Mouse (Mus musculus): ENCODE results near the gene Prkaca. TPM values are rescaled to one million over a fixed set of nuclear protein-coding genes. Genes with fewer than 3 reads are reported as not detected.

Gene Prkaca
- polyA plus RNA-seq (2014; fragmentation: Nextera tagmentation; extraction: Ambion mirVana) = 194 and 218 TPM in 2 replicates

DNA sequence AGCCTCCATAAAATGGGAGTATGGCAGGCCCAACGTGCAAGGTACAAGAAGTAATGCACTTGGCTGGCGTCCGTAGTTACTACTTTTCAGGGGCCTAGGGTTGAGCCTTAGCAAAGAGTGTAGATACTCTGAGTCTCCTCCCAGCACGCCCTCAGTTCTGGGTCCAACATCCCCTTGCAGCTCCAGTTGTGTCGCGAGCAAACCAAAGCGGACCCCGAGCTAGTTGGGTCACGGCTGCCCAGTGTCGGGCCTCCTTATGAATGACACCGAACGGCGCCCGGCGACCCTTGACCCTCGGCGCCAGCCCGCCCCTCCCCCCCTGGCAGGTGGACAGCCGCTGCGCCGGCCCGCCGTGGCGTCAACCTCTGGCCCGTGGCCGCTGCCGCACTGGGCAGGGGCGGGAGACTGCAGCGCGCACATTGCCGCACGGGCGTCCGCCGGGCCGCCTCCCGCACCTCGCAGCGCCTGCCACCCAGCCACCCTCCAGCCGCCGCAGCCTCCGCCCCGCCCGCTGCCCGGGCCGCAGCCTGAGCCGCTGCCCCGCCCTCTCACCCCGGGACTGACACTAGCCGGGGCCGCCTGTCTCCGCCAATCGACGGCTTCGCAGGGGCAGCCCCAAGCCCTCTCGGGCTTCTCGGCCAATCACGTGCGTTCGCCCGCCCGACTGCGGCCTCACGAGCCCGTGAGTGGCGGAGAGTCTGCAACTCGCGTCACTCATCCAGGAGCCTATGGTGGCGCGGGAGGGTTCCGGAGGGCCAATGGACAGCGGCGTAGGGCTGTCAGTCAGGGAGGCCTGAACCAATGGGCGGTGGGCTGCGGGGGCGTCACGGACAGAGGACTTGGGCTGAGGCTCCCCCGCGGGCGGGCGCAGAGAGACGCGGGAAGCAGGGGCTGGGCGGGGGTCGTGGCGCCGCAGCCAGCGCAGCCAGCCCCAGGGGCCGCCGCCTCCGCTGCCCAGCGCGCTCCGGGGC lies at the start of gene Prkaca:
TSS of gene Prkaca (plus strand) at position 844 of the 971 bp plus-strand sequence.
- H3K27me3 ChIP-seq (ENCODE audit: control insufficient read depth, insufficient read depth, low read length) = no peaks in the 10 kb centered on the region
- no peaks in the 10 kb centered on the region for H3K9me3 ChIP-seq (ENCODE audit: control insufficient read depth, low read length)
- H3K4me2 ChIP-seq (replicated peaks) = peak within 1 kb of the TSS; percentile 96
- H3K9ac ChIP-seq = peak within 1 kb of the TSS; percentile 92
- peaks cover 25% of the 10 kb centered on the region for H3K4me1 ChIP-seq (replicated peaks; ENCODE audit: control insufficient read depth, insufficient read depth, low read length)
- DNase-seq (ENCODE audit: low spot score) (peak; percentile 98), ATAC-seq (ENCODE audit: low FRiP score) (peak; percentile 100)
- H3K36me3 ChIP-seq (replicated peaks; ENCODE audit: control insufficient read depth, insufficient read depth) = no peaks in the 10 kb centered on the region
- H3K27ac ChIP-seq = peak within 1 kb of the TSS; percentile 83
- WGBS = under 1% methylated on average over 68 of the region's 94 CpGs
- peak within 1 kb of the TSS; percentile 96 for H3K4me3 ChIP-seq (replicated peaks; ENCODE audit: low read length)

DNA sequence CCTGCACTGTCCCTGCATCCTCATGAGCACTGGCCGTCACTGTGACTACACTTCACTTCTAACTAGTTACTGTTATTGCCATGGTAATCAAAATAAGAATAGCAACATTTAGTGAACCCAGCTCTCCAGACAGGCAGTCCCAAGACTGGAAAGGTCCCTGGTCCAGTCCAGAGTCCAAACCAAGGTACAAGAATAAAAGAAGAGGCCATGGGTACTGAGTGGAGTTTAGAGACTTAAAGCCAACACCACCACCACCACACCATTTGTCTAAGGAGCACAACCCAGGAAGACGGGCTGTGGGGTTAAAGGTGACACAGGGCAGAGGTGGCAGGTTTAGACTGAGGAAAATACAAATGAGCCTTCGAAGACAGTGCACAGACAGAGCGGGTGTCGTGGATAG lies 48.2 kb upstream of the Prkaca start:
- Histone ChIP-seq H3K36me3 (replicated peaks; ENCODE audit: control insufficient read depth, insufficient read depth) (peaks cover 95% of the 10 kb centered on the region), H3K4me2 (replicated peaks) (no peak overlapping the region), H3K4me1 (replicated peaks; ENCODE audit: control insufficient read depth, insufficient read depth, low read length) (no peaks in the 10 kb centered on the region), H3K9me3 (ENCODE audit: control insufficient read depth, low read length) (no peaks in the 10 kb centered on the region), H3K27me3 (ENCODE audit: control insufficient read depth, insufficient read depth, low read length) (no peaks in the 10 kb centered on the region), H3K9ac (no peak overlapping the region), H3K27ac (no peak overlapping the region), H3K4me3 (replicated peaks; ENCODE audit: low read length) (no peak overlapping the region)
- no peak for ATAC-seq (ENCODE audit: low FRiP score)
- no peak for DNase-seq (ENCODE audit: low spot score)
- WGBS = 87% methylated on average over 5 of the region's 5 CpGs

DNA sequence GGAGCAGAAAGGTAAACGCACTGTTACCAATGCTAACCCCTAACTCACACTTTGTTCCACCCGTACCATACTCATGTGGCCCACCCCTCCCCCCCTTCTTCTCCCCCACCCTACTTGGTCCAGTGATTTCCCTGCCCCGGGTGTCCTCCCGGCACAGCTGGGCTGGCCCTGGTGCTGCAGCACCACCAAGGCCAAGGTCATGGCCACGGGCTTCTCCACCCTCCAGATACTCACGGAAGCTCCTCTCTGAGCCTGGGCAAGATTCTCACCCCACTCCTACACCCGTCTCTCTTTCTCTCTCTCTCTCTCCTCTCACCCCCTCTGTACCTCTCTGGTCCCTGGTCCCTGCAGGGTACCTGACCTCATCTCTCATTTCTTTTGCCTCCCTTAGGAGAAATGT lies 46.5 kb upstream of the Prkaca start:
- H3K36me3 ChIP-seq (replicated peaks; ENCODE audit: control insufficient read depth, insufficient read depth) = peaks cover 96% of the 10 kb centered on the region

DNA sequence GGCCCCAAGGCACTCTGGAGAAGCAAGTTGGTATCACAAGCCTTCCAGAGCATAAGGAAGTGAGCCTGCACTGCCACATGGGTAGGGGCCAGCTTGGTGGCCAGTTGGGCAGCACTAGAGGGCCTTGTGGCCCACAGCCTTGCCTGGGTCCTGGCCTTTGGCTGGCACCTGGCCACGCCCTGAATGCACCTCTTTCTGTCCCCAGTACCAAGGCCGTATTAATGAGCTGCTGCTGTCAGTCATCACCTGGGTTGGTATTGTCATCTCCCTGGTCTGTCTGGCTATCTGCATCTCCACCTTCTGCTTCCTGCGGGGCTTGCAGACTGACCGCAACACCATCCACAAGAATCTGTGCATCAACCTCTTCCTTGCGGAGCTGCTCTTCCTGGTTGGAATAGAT lies 38.6 kb upstream of the Prkaca start:
- no peak for DNase-seq (ENCODE audit: low spot score)
- H3K27me3 ChIP-seq (ENCODE audit: control insufficient read depth, insufficient read depth, low read length) = no peaks in the 10 kb centered on the region
- H3K9me3 ChIP-seq (ENCODE audit: control insufficient read depth, low read length) = no peaks in the 10 kb centered on the region
- ATAC-seq (ENCODE audit: low FRiP score) = no peak
- H3K27ac ChIP-seq = no peak overlapping the region
- H3K4me3 ChIP-seq (replicated peaks; ENCODE audit: low read length) = no peak overlapping the region
- H3K4me1 ChIP-seq (replicated peaks; ENCODE audit: control insufficient read depth, insufficient read depth, low read length) = no peaks in the 10 kb centered on the region
- no peak overlapping the region for H3K9ac ChIP-seq
- H3K36me3 ChIP-seq (replicated peaks; ENCODE audit: control insufficient read depth, insufficient read depth) = peaks cover 100% of the 10 kb centered on the region
- no peak overlapping the region for H3K4me2 ChIP-seq (replicated peaks)
- 85% methylated on average over 5 of the region's 5 CpGs for WGBS

More for the DNA sequence above, 46.5 kb upstream of the Prkaca start:
- no peaks in the 10 kb centered on the region for H3K4me1 ChIP-seq (replicated peaks; ENCODE audit: control insufficient read depth, insufficient read depth, low read length)
- DNase-seq (ENCODE audit: low spot score) = no peak
- no peak overlapping the region for H3K27ac ChIP-seq
- ATAC-seq (ENCODE audit: low FRiP score) = no peak
- WGBS = 69% methylated on average over 7 of the region's 7 CpGs
- no peaks in the 10 kb centered on the region for H3K27me3 ChIP-seq (ENCODE audit: control insufficient read depth, insufficient read depth, low read length)
- H3K4me3 ChIP-seq (replicated peaks; ENCODE audit: low read length) = no peak overlapping the region
- H3K4me2 ChIP-seq (replicated peaks) = no peak overlapping the region
- H3K9ac ChIP-seq = no peak overlapping the region
- H3K9me3 ChIP-seq (ENCODE audit: control insufficient read depth, low read length) = no peaks in the 10 kb centered on the region

DNA sequence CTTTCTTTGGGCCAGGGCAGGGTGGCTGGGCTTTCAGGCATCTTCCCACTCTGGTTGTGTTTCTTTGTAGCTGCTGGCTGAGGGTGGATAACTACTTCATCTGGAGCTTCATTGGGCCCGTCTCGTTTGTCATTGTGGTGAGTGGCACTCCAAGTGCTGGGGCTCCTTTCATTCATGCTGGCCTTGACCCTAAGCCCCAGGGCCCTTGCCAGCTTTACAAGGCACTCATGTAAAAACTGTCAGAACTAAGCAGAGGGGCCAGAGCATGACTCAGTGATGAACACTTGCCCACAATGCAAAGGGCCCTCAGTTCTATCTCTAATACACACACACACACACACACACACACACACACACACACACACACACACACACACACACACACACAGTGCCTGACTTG lies 37.8 kb upstream of the Prkaca start:
- H3K27me3 ChIP-seq (ENCODE audit: control insufficient read depth, insufficient read depth, low read length) = no peaks in the 10 kb centered on the region
- no peak overlapping the region for H3K27ac ChIP-seq
- WGBS = 86% methylated on average over 2 of the region's 2 CpGs
- no peaks in the 10 kb centered on the region for H3K4me1 ChIP-seq (replicated peaks; ENCODE audit: control insufficient read depth, insufficient read depth, low read length)
- no peak for DNase-seq (ENCODE audit: low spot score)
- H3K9ac ChIP-seq = no peak overlapping the region
- no peak overlapping the region for H3K4me3 ChIP-seq (replicated peaks; ENCODE audit: low read length)
- no peaks in the 10 kb centered on the region for H3K9me3 ChIP-seq (ENCODE audit: control insufficient read depth, low read length)
- H3K4me2 ChIP-seq (replicated peaks) = no peak overlapping the region
- ATAC-seq (ENCODE audit: low FRiP score) = no peak
- H3K36me3 ChIP-seq (replicated peaks; ENCODE audit: control insufficient read depth, insufficient read depth) = peaks cover 99% of the 10 kb centered on the region

DNA sequence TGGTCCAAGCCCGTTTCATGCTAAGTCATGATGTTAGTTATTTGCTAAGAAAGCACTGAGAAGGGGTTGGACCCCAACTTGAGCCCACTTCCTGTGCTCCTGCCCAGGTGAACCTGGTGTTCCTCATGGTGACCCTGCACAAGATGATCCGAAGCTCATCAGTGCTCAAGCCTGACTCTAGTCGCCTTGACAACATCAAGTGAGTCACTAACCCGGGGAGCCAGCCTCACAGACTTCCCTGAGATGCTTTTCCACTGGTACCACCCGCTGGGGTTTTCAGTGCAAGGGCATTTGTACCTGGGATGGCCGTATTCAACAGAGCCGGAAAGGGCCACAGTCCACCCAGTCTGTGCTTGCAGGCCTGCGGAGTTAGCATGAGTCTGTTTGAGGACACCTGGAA lies 37.4 kb upstream of the Prkaca start:
- H3K9ac ChIP-seq = no peak overlapping the region
- H3K4me1 ChIP-seq (replicated peaks; ENCODE audit: control insufficient read depth, insufficient read depth, low read length) = no peaks in the 10 kb centered on the region
- no peak overlapping the region for H3K4me2 ChIP-seq (replicated peaks)
- 93% methylated on average over 8 of the region's 8 CpGs for WGBS
- no peak overlapping the region for H3K4me3 ChIP-seq (replicated peaks; ENCODE audit: low read length)
- no peak for DNase-seq (ENCODE audit: low spot score)
- no peaks in the 10 kb centered on the region for H3K27me3 ChIP-seq (ENCODE audit: control insufficient read depth, insufficient read depth, low read length)
- H3K36me3 ChIP-seq (replicated peaks; ENCODE audit: control insufficient read depth, insufficient read depth) = peaks cover 99% of the 10 kb centered on the region
- no peak overlapping the region for H3K27ac ChIP-seq
- no peak for ATAC-seq (ENCODE audit: low FRiP score)
- no peaks in the 10 kb centered on the region for H3K9me3 ChIP-seq (ENCODE audit: control insufficient read depth, low read length)

DNA sequence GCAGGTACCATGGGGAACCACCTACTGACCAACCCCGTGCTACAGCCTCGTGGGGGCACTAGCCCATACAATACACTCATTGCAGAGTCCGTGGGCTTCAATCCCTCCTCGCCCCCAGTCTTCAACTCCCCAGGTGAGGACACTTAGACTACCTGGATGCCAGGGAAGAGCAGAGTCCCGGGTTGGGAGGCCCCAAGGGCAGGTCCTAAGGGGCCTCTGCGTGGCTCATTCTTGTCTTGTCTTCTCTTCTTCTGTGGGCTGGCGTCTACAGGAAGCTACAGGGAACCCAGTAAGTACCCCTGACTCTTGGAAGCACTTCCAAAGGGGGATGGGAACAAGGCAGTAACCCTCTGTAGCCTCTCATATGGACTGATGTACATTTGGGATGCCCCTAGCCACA lies 35.1 kb upstream of the Prkaca start:
- no peak for DNase-seq (ENCODE audit: low spot score)
- no peaks in the 10 kb centered on the region for H3K4me1 ChIP-seq (replicated peaks; ENCODE audit: control insufficient read depth, insufficient read depth, low read length)

DNA sequence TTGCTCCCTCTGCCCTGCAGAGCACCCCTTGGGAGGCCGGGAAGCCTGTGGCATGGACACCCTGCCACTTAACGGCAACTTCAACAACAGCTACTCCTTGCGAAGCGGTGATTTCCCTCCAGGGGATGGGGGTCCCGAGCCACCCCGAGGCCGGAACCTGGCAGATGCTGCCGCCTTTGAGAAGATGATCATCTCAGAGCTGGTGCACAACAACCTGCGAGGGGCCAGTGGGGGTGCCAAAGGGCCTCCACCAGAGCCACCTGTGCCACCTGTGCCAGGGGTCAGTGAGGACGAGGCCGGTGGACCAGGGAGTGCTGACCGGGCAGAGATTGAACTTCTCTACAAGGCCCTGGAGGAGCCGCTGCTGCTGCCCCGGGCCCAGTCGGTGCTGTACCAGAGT lies 34.5 kb upstream of the Prkaca start:
- ATAC-seq (ENCODE audit: low FRiP score) (no peak), DNase-seq (ENCODE audit: low spot score) (no peak)
- no peak overlapping the region for H3K27ac ChIP-seq
- H3K4me2 ChIP-seq (replicated peaks) = no peak overlapping the region
- no peaks in the 10 kb centered on the region for H3K9me3 ChIP-seq (ENCODE audit: control insufficient read depth, low read length)
- 90% methylated on average over 15 of the region's 15 CpGs for WGBS
- H3K4me3 ChIP-seq (replicated peaks; ENCODE audit: low read length) = no peak overlapping the region
- no peaks in the 10 kb centered on the region for H3K4me1 ChIP-seq (replicated peaks; ENCODE audit: control insufficient read depth, insufficient read depth, low read length)
- no peak overlapping the region for H3K9ac ChIP-seq
- no peaks in the 10 kb centered on the region for H3K27me3 ChIP-seq (ENCODE audit: control insufficient read depth, insufficient read depth, low read length)
- peaks cover 71% of the 10 kb centered on the region for H3K36me3 ChIP-seq (replicated peaks; ENCODE audit: control insufficient read depth, insufficient read depth)

More for the DNA sequence above, 35.1 kb upstream of the Prkaca start:
- H3K36me3 ChIP-seq (replicated peaks; ENCODE audit: control insufficient read depth, insufficient read depth) = peaks cover 78% of the 10 kb centered on the region
- H3K4me2 ChIP-seq (replicated peaks) = no peak overlapping the region
- H3K27ac ChIP-seq = no peak overlapping the region
- WGBS = 97% methylated on average over 7 of the region's 7 CpGs
- H3K4me3 ChIP-seq (replicated peaks; ENCODE audit: low read length) = no peak overlapping the region
- H3K27me3 ChIP-seq (ENCODE audit: control insufficient read depth, insufficient read depth, low read length) = no peaks in the 10 kb centered on the region
- H3K9me3 ChIP-seq (ENCODE audit: control insufficient read depth, low read length) = no peaks in the 10 kb centered on the region
- ATAC-seq (ENCODE audit: low FRiP score) = no peak
- no peak overlapping the region for H3K9ac ChIP-seq

DNA sequence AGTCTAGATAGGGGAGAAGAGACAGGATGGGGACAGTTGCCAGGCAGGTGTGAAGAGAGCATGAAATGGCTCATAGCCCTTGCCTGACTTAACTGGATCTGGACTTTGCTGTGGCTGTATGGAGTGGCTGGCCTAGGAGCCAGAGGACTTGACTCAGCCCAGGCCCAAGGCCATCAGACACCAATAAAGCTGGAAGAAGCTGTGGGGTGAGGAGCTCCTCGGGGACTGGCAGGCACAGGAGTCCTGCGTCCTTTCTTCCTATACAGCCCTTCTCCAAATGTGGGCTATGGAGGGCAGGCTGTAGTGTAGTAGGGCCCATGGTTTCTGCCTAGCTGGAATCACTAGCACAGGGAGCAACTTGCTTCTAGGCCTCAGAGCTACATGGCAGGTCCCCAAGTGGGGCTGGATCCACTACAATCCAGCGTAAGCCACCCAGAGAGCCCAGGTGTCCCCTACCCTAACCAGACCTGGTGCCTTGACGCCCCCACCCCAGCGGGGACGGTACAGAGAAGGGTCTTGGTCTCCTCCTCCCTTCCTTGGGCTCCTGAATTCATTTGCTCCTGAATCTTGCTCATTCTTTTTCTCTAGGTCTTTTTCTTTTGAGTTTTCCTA lies 31.6 kb upstream of the Prkaca start:
- H3K9ac ChIP-seq = no peak overlapping the region
- no peak overlapping the region for H3K4me3 ChIP-seq (replicated peaks; ENCODE audit: low read length)
- ATAC-seq (ENCODE audit: low FRiP score) (no peak), DNase-seq (ENCODE audit: low spot score) (no peak)
- H3K4me1 ChIP-seq (replicated peaks; ENCODE audit: control insufficient read depth, insufficient read depth, low read length) = no peaks in the 10 kb centered on the region
- H3K4me2 ChIP-seq (replicated peaks) = no peak overlapping the region
- peaks cover 42% of the 10 kb centered on the region for H3K36me3 ChIP-seq (replicated peaks; ENCODE audit: control insufficient read depth, insufficient read depth)
- H3K27ac ChIP-seq = no peak overlapping the region
- WGBS = 70% methylated on average over 6 of the region's 6 CpGs
- H3K27me3 ChIP-seq (ENCODE audit: control insufficient read depth, insufficient read depth, low read length) = no peaks in the 10 kb centered on the region
- no peaks in the 10 kb centered on the region for H3K9me3 ChIP-seq (ENCODE audit: control insufficient read depth, low read length)

All from hindbrain, embryonic 14.5 days (tissue).